Mouse (Mus musculus) lung, embryonic 16.5 days (tissue): ENCODE data around the gene Rasgrp4. TPM values are rescaled to one million over a fixed set of nuclear protein-coding genes. Genes with fewer than 3 reads are reported as not detected.
"Not testable (repeated sequence)": the region's sequence is repeated elsewhere in the genome, so short reads cannot be mapped to it uniquely, and the experiment has no call there.

Source experiments
- ATAC-seq: fragments of 200-750 bp; cut with Nextera tagmentation; 2 replicates; pipeline ENCODE4 v1.8.0; 2017; ENCODE audit warnings: low read depth, mild to moderate bottlenecking, moderate library complexity
- H3K27ac ChIP-seq: fragments of 300-500 bp; sonication (generic); 2 replicates; pipeline ENCODE4 v1.5.1; 2014; ENCODE audit warnings: mild to moderate bottlenecking, control low read depth, low read length
- H3K27me3 ChIP-seq: fragments of 300-500 bp; sonication (generic); 2 replicates; pipeline ENCODE4 v1.6.1; 2014; ENCODE audit warnings: low read depth, low read length, mixed read lengths; ENCODE audit not compliant: control insufficient read depth, insufficient read depth
- H3K36me3 ChIP-seq: fragments of 300-500 bp; sonication (generic); 2 replicates; pipeline ENCODE4 v1.6.1; 2014; ENCODE audit warnings: low read length; ENCODE audit not compliant: control insufficient read depth, insufficient read depth
- H3K4me1 ChIP-seq: fragments of 300-500 bp; sonication (generic); replicated peaks from 2 replicates; pipeline ENCODE4 v1.6.1; 2014; ENCODE audit warnings: low read length, mixed read lengths; ENCODE audit not compliant: control insufficient read depth, insufficient read depth
- H3K4me2 ChIP-seq: fragments of 300-500 bp; sonication (generic); 2 replicates; pipeline ENCODE4 v1.6.1; 2014; ENCODE audit warnings: low read depth, low read length, control low read depth
- H3K4me3 ChIP-seq: fragments of 300-500 bp; sonication (generic); 2 replicates; pipeline ENCODE4 v1.5.1; 2014; ENCODE audit warnings: mild to moderate bottlenecking, low read length, control low read depth
- H3K9ac ChIP-seq: fragments of 300-500 bp; sonication (generic); 2 replicates; pipeline ENCODE4 v1.6.1; 2014; ENCODE audit warnings: low read length, control low read depth
- H3K9me3 ChIP-seq: fragments of 300-500 bp; sonication (generic); 2 replicates; pipeline ENCODE4 v1.6.1; 2016; ENCODE audit warnings: low read length; ENCODE audit not compliant: control insufficient read depth
- WGBS: fragments of 180-500 bp; shearing (Covaris S2); extraction: QIAGEN DNeasy Blood & Tissue Kit; methylation state at CpG from one replicate; pipeline ENCODE4 v1.1.7; 2014; 5-methylcytosine and 5-hydroxymethylcytosine counted together
- polyA plus RNA-seq: library from polyadenylated mRNA; unstranded; fragments of >200 nt; fragmentation: Nextera tagmentation; extraction: Ambion mirVana; gene quantifications from 2 replicates; pipeline ENCODE4 v1.2.1, GENCODE M21; 2015

The Rasgrp4 gene
- polyA plus RNA-seq, 1 experiment from 2014 or later: 1.4 TPM

GRCm38 (mm10) chr7:29170755-29171561 lies 36.3 kb downstream of the Rasgrp4 start:
- Histone ChIP-seq H3K4me1 (peaks cover 25% of the 10 kb centered on the region), H3K9ac (peak overlapping the region; percentile 66), H3K36me3 (peaks cover 23% of the 10 kb centered on the region), H3K4me3 (peak overlapping the region; percentile 52), H3K9me3 (no peaks in the 10 kb centered on the region), H3K4me2 (peak overlapping the region; percentile 84), H3K27me3 (peaks cover 43% of the 10 kb centered on the region), H3K27ac (no peak overlapping the region)
- 1% methylated on average over 43 of the region's 43 CpGs for WGBS
- no peak for ATAC-seq

- Histone ChIP-seq H3K4me3 (peak overlapping the region; percentile 52), H3K27me3 (peaks cover 43% of the 10 kb centered on the region), H3K4me2 (peak overlapping the region; percentile 84), H3K9ac (peak overlapping the region; percentile 54), H3K9me3 (no peaks in the 10 kb centered on the region), H3K27ac (no peak overlapping the region), H3K4me1 (peaks cover 25% of the 10 kb centered on the region), H3K36me3 (peaks cover 26% of the 10 kb centered on the region)
- ATAC-seq: no peak
- 4% methylated on average over 34 of the region's 34 CpGs for WGBS
Measured at GRCm38 (mm10) chr7:29171562-29172097, 37.0 kb downstream of the Rasgrp4 start.

GRCm38 (mm10) chr7:29172390-29173016 lies 37.9 kb downstream of the Rasgrp4 start:
- ATAC-seq: no peak
- no peak overlapping the region for H3K27ac ChIP-seq
- H3K9ac ChIP-seq: no peak overlapping the region; the same call in 1 of the 2 replicates
- no peak overlapping the region for H3K4me2 ChIP-seq
- H3K36me3 ChIP-seq: peaks cover 26% of the 10 kb centered on the region
- H3K4me1 ChIP-seq: peaks cover 25% of the 10 kb centered on the region
- WGBS: 36% methylated on average over 32 of the region's 32 CpGs
- H3K4me3 ChIP-seq: no peak overlapping the region
- no peaks in the 10 kb centered on the region for H3K9me3 ChIP-seq
- H3K27me3 ChIP-seq: peaks cover 42% of the 10 kb centered on the region

- Histone ChIP-seq H3K27me3 (peaks cover 8% of the 10 kb centered on the region), H3K27ac (no peak overlapping the region), H3K4me3 (no peak overlapping the region), H3K4me1 (peaks cover 14% of the 10 kb centered on the region), H3K36me3 (peaks cover 29% of the 10 kb centered on the region), H3K9ac (no peak overlapping the region), H3K4me2 (no peak overlapping the region), H3K9me3 (no peaks in the 10 kb centered on the region)
- no peak for ATAC-seq
- WGBS: 91% methylated on average over 4 of the region's 4 CpGs
Measured at GRCm38 (mm10) chr7:29178106-29178505, 43.5 kb downstream of the Rasgrp4 start.

- Histone ChIP-seq H3K9ac (peak overlapping the region; percentile 87), H3K4me3 (peak overlapping the region; percentile 75), H3K4me1 (peaks cover 14% of the 10 kb centered on the region), H3K4me2 (peak overlapping the region; percentile 92), H3K9me3 (no peaks in the 10 kb centered on the region), H3K27ac (no peak overlapping the region), H3K36me3 (peaks cover 22% of the 10 kb centered on the region), H3K27me3 (no peaks in the 10 kb centered on the region)
- ATAC-seq: no peak
- 22% methylated on average over 7 of the region's 7 CpGs for WGBS
Measured at GRCm38 (mm10) chr7:29179323-29179722, 44.7 kb downstream of the Rasgrp4 start.

- peaks cover 14% of the 10 kb centered on the region for H3K4me1 ChIP-seq
- ATAC-seq: peak; percentile 97
- peaks cover 12% of the 10 kb centered on the region for H3K36me3 ChIP-seq
- no peaks in the 10 kb centered on the region for H3K27me3 ChIP-seq
- H3K27ac ChIP-seq: peak within 1 kb of the TSS; percentile 75
- H3K9me3 ChIP-seq: no peaks in the 10 kb centered on the region
- under 1% methylated on average over 61 of the region's 62 CpGs for WGBS
- H3K4me2 ChIP-seq: peak within 1 kb of the TSS; percentile 92
- peak within 1 kb of the TSS; percentile 75 for H3K4me3 ChIP-seq
- H3K9ac ChIP-seq: peak within 1 kb of the TSS; percentile 87
Measured at GRCm38 (mm10) chr7:29180077-29180853, 45.6 kb downstream of the Rasgrp4 start, which contains the start of gene Psmd8. Psmd8 (minus strand) TSS chr7:29180701.

GRCm38 (mm10) chr7:29180854-29181236 lies 46.2 kb downstream of the Rasgrp4 start:
- Histone ChIP-seq H3K27me3 (no peaks in the 10 kb centered on the region), H3K36me3 (peaks cover 8% of the 10 kb centered on the region), H3K27ac (no peak overlapping the region), H3K9me3 (no peaks in the 10 kb centered on the region), H3K4me2 (peak overlapping the region; percentile 51), H3K9ac (no peak overlapping the region), H3K4me1 (peaks cover 14% of the 10 kb centered on the region), H3K4me3 (peak overlapping the region; percentile 75)
- ATAC-seq: no peak
- WGBS: 36% methylated on average over 5 of the region's 5 CpGs

- 83% methylated on average over 4 of the region's 4 CpGs for WGBS
- peaks cover 14% of the 10 kb centered on the region for H3K4me1 ChIP-seq
- not testable (repeated sequence) for H3K9me3 ChIP-seq, H3K27me3 ChIP-seq, H3K36me3 ChIP-seq, ATAC-seq, H3K9ac ChIP-seq, H3K4me2 ChIP-seq, H3K27ac ChIP-seq, H3K4me3 ChIP-seq
Measured at GRCm38 (mm10) chr7:29181323-29181722, 46.7 kb downstream of the Rasgrp4 start.

- not testable (repeated sequence) for ATAC-seq, H3K27ac ChIP-seq, H3K4me3 ChIP-seq, H3K4me2 ChIP-seq, H3K27me3 ChIP-seq, H3K9me3 ChIP-seq, H3K36me3 ChIP-seq, H3K9ac ChIP-seq, H3K4me1 ChIP-seq
- 82% methylated on average over 1 of the region's 1 CpGs for WGBS
Measured at GRCm38 (mm10) chr7:29194230-29194629, 59.6 kb downstream of the Rasgrp4 start.
